Mouse (Mus musculus): ENCODE data around the gene Rps8. TPM values are rescaled to one million over a fixed set of nuclear protein-coding genes. Genes with fewer than 3 reads are reported as not detected.

The Rps8 gene
- polyA plus RNA-seq, 1 experiment from 2014 or later: 830 TPM

DNA sequence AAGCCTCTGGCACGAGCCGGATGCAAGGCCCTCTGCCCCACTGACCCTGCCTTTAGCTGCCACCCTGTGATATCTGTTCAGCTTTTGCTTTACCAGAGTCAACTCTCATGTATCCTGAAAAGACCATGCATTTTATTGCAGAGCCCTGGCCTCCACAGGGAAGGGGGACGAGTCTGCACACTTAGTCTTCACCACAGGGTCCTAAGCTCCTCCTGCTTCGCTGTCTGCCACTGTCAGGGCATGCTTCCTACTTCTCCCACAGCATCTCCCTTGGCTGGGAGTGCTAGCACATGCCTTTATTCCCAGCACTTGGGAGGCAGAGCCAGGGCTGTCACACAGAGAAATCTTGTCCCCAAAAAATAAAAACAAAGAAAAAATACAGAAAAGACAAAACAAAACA, 5.1 kb upstream of the Rps8 start:
- no peak overlapping the region for H3K27ac ChIP-seq (replicated peaks)
- H3K36me3 ChIP-seq: peaks cover 78% of the 10 kb centered on the region
- H3K27me3 ChIP-seq (ENCODE audit: low read depth, poor library complexity, severe bottlenecking): no peaks in the 10 kb centered on the region
- WGBS: 80% methylated on average over 4 of the region's 4 CpGs
- H3K4me1 ChIP-seq: no peaks in the 10 kb centered on the region
- H3K4me3 ChIP-seq: no peak overlapping the region
- DNase-seq (ENCODE audit: low spot score): no peak
- no peaks in the 10 kb centered on the region for H3K9me3 ChIP-seq (replicated peaks)

DNA sequence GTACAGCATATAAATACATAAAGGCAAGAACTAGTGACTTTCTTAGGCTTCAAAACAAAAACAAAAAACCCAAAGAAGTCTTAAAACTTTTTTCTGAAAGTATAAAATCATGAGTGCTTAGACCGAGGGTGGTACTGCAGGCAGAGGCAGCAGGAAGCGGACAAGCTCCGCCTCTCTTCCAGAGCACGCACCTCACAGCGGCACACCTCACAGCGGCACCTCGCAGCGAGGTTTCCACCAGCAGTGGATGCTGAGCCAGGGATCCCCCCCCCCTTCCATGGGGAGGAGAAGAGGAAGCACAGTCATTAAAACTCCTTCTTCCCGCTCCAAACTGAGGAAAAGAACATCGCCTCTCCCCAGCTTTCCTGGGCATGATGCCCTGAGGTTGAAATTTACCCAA, 3.6 kb upstream of the Rps8 start:
- H3K4me1 ChIP-seq: peaks cover 7% of the 10 kb centered on the region
- H3K36me3 ChIP-seq: peaks cover 70% of the 10 kb centered on the region
- H3K27me3 ChIP-seq (ENCODE audit: low read depth, poor library complexity, severe bottlenecking): no peaks in the 10 kb centered on the region
- DNase-seq (ENCODE audit: low spot score): no peak
- no peak overlapping the region for H3K27ac ChIP-seq (replicated peaks)
- no peaks in the 10 kb centered on the region for H3K9me3 ChIP-seq (replicated peaks)
- no peak overlapping the region for H3K4me3 ChIP-seq
- 88% methylated on average over 10 of the region's 10 CpGs for WGBS

DNA sequence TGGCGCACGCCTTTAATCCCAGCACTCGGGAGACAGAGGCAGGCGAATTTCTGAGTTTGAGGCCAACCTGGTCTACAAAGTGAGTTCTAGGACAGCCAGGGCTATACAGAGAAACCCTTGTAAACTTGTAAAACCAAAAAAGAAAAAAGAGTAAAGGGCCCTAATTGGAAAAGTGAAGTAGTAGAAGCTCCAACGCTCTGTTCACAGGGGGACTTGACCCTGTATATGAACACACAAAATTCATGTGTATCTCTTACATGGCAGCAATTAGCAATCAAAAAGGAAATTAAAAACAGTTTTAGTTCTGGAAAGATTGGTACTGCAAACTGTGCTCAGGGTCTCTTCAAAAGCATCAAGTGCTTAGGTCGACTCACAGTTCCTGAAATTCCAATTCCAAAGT, 329 bp upstream of the Rps8 start:
- no peaks in the 10 kb centered on the region for H3K27me3 ChIP-seq (ENCODE audit: low read depth, poor library complexity, severe bottlenecking)
- peaks cover 69% of the 10 kb centered on the region for H3K36me3 ChIP-seq
- no peaks in the 10 kb centered on the region for H3K9me3 ChIP-seq (replicated peaks)
- H3K27ac ChIP-seq (replicated peaks): peak overlapping the region; percentile 99
- peak overlapping the region; percentile 98 for H3K4me3 ChIP-seq
- no peak for DNase-seq (ENCODE audit: low spot score)
- H3K4me1 ChIP-seq: peaks cover 28% of the 10 kb centered on the region
- WGBS: 32% methylated on average over 6 of the region's 6 CpGs

DNA sequence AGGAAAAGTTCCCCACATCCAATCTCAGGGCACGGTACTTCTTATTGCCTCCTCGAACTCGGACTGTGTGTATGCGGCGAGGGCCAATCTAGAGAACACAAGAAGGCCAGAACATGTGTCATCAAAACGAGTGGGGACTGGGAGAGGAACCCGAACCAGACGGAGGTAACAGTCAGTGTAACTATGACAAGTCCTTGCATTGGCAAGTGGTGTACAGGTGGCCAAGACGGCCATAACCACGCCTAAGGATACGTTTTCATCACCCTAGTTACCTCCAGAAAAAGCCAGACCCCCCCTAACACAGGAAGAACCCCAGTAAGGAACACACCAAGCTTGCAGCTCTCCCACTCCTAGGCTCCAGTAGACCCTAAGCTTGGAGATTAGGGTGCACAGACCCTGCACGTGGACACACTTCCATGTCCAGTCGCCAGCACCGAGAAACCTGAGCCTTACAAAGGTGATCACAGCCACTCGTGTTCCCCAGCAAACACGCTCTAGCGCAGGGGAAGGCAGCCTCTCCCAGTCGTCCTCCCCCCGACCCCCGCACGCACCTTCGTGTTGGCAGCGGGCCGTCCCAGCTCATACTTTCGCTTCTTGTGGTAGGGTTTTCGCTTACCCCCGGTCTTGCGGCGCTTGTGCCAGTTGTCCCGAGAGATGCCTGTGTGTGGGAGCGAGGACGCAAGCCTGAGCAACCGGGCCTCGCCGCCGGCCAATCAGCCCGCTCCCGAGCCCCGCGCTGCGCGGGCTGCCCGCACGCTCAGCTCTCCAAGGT, 837 bp downstream of the Rps8 start:
- peaks cover 69% of the 10 kb centered on the region for H3K36me3 ChIP-seq
- H3K9me3 ChIP-seq (replicated peaks): no peaks in the 10 kb centered on the region
- peaks cover 28% of the 10 kb centered on the region for H3K4me1 ChIP-seq
- no peak for DNase-seq (ENCODE audit: low spot score)
- peak overlapping the region; percentile 98 for H3K4me3 ChIP-seq
- peak overlapping the region; percentile 99 for H3K27ac ChIP-seq (replicated peaks)
- H3K27me3 ChIP-seq (ENCODE audit: low read depth, poor library complexity, severe bottlenecking): no peaks in the 10 kb centered on the region
- WGBS: 3% methylated on average over 44 of the region's 44 CpGs

DNA sequence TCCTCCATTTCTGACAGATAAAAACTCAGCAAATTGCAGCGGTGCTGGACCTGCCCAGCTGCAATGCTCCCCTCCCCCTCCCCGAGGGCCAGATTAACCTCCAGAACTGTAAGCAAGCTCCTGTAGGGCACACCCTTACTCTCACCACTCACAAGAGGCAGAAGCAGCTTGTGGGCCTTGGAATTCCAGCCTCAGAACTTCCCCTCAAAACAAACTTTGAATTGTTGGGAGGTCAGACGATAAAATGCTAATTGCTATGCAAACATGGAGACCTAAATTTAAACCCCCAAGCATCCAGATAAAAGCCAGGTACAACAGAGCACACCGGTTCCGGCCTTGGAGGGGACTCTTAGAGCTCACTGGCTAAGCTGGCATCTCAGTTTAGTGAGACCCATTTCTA, 3.3 kb downstream of the Rps8 start:
- Histone ChIP-seq H3K9me3 (replicated peaks) (no peaks in the 10 kb centered on the region), H3K4me1 (peaks cover 28% of the 10 kb centered on the region), H3K36me3 (peaks cover 74% of the 10 kb centered on the region), H3K27me3 (ENCODE audit: low read depth, poor library complexity, severe bottlenecking) (no peaks in the 10 kb centered on the region), H3K4me3 (no peak overlapping the region; the same call in 1 of the 2 replicates), H3K27ac (replicated peaks) (no peak overlapping the region)
- WGBS: 87% methylated on average over 5 of the region's 5 CpGs
- no peak for DNase-seq (ENCODE audit: low spot score)

DNA sequence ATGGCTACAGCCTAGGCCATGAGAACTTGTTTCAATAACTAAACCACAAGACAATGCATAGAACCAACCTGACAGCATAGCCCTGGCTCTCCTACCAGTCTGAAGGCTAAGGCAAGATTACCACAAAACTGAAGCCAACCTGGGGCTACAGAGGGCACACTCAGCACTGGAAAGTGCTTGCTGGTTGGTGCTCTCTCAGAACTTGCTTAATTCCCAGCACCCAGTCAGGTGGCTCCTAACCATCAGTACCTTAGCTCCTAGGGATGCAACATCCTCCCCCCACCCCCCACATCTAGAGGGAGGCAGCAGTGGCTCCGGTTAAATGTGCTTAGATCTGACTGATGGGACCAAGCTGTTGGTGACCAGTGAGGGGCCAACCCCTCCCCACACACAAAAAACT, 4.6 kb downstream of the Rps8 start:
- Histone ChIP-seq H3K27ac (replicated peaks) (no peak overlapping the region), H3K4me3 (no peak overlapping the region), H3K36me3 (peaks cover 77% of the 10 kb centered on the region), H3K9me3 (replicated peaks) (no peaks in the 10 kb centered on the region), H3K27me3 (ENCODE audit: low read depth, poor library complexity, severe bottlenecking) (no peaks in the 10 kb centered on the region), H3K4me1 (peaks cover 28% of the 10 kb centered on the region)
- WGBS: 73% methylated on average over 1 of the region's 1 CpGs
- DNase-seq (ENCODE audit: low spot score): no peak

DNA sequence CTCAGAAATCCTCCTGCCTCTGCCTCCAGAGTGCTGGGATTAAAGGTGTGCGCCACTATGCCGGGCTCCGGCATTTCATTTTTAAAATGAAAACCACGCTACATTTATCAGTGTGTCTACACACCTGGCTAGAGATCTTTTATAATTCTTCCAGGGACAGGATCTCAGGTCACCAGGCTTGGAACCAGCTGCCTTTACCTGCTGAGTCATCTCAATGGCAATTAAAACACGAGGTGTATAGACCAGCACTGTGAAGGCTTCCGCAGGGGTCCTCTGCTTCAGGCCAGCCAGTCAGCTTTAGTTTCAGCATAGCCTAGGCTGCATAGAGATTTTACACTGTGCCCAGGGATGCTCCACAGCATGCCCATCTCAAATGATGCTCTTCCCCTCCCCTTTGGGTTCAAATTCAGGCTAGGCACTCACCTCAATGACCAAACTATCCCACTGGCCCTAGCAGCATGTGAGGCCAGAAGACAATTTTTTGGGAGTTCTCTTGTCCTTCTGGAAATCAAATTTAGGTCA, 5.8 kb downstream of the Rps8 start:
- Histone ChIP-seq H3K4me1 (peaks cover 28% of the 10 kb centered on the region), H3K27ac (replicated peaks) (no peak overlapping the region), H3K36me3 (peaks cover 75% of the 10 kb centered on the region), H3K9me3 (replicated peaks) (no peaks in the 10 kb centered on the region), H3K4me3 (no peak overlapping the region), H3K27me3 (ENCODE audit: low read depth, poor library complexity, severe bottlenecking) (no peaks in the 10 kb centered on the region)
- WGBS: 89% methylated on average over 6 of the region's 6 CpGs
- DNase-seq (ENCODE audit: low spot score): no peak

DNA sequence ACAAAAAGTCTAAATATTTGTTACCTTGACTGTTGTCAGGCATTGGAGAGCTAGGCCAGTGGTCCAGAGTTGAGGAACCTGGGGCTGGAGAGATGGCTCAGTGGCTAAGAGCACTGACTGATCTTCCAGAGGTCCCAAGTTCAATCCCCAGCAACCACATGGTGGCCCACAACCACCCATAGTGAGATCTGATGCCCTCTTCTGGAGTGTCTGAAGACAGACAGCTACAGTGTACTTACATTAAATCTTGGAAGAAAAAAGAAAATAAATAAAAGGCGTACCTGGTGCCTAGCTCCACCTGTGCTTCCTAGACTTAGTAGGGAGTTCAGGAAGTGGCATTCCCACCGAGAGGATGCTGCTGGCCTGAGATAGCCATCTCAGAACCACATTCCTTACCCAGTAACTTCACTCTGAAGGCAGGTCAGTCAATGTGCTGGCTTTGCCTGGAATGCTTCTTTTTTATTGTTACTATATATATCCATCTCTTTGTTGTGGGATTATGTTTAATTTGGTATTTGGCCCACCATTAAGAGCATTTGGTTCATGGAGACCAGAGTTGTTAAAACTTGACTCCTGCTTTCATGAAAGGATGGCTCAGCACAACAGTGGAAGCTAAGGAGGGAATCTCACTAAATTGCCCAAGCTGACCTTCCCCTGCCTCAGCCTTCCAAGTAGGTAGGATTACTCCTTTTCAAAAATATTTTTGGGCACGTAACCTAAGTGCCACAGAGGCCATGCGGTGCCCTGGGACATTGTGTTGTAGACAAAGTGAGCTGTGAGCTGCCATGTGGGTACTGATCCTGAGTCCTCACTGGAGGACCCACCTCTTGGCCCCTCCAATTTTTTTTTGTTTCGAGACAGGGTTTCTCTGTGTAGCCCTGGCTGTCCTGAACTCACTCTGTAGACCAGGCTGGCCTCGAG, 6.5 kb downstream of the Rps8 start:
- Histone ChIP-seq H3K4me3 (no peak overlapping the region), H3K4me1 (peaks cover 20% of the 10 kb centered on the region), H3K27me3 (ENCODE audit: low read depth, poor library complexity, severe bottlenecking) (no peaks in the 10 kb centered on the region), H3K36me3 (peaks cover 68% of the 10 kb centered on the region), H3K27ac (replicated peaks) (no peak overlapping the region), H3K9me3 (replicated peaks) (no peaks in the 10 kb centered on the region)
- DNase-seq (ENCODE audit: low spot score): no peak
- 73% methylated on average over 6 of the region's 6 CpGs for WGBS

DNA sequence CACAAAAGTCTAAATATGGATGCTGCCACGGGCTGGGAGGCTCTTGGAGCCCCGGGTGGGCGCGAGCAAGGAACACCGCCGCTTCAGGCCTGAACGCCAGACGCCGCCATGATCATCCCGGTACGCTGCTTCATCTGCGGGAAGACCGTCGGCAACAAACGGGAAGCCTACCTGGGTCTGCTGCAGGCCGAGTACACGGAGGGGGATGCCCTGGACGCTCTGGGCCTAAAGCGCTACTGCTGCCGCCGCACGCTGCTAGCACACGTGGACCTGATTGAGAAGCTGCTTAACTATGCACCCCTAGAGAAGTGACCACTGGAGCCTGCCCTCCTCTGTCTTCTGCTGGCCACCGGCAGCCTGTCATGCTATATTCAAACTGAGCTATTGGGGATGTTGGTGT, 7.2 kb downstream of the Rps8 start:
- no peak overlapping the region for H3K4me3 ChIP-seq
- H3K36me3 ChIP-seq: peaks cover 61% of the 10 kb centered on the region
- WGBS: 77% methylated on average over 24 of the region's 24 CpGs
- peaks cover 13% of the 10 kb centered on the region for H3K4me1 ChIP-seq
- no peak overlapping the region for H3K27ac ChIP-seq (replicated peaks)
- no peak for DNase-seq (ENCODE audit: low spot score)
- no peaks in the 10 kb centered on the region for H3K9me3 ChIP-seq (replicated peaks)
- H3K27me3 ChIP-seq (ENCODE audit: low read depth, poor library complexity, severe bottlenecking): 0 out of 2 replicates have a peak, but pooled peaks cover 3% of the 10 kb centered on the region

DNA sequence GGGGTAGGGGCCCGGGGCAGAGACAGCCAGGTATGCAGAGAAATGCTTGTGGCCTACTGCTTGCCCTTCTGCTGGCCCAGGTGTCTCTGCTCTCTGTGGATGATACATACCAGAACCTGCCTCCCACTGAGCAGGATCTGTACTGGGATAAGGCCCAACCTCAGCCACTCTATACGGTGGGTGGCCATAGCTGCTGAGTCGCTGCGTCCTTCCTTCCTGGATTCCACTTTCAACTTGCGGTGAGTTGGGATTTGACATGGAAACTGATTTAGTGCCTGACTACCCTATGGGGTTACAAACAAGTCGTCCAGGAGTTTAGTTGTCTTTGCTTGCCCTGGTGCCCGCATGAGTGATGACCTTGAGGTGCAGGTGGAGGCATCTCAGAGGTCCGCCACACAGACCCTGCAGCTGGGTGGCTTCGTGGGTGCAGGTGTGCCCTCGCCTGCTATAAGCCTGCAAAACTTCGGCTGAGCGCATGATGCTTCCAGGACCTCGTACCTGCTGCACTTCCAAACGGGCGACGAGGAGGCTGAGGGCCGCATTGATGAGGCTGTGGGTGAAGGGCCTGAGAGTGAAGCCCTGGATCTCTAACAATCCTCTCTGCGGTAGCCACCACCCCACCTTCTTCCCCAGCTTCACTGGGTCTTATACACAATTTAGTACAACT, 7.9 kb downstream of the Rps8 start:
- peaks cover 7% of the 10 kb centered on the region for H3K4me1 ChIP-seq
- H3K27ac ChIP-seq (replicated peaks): no peak overlapping the region
- peaks cover 54% of the 10 kb centered on the region for H3K36me3 ChIP-seq
- DNase-seq (ENCODE audit: low spot score): no peak
- WGBS: 90% methylated on average over 18 of the region's 18 CpGs
- no peak overlapping the region for H3K4me3 ChIP-seq
- H3K9me3 ChIP-seq (replicated peaks): no peaks in the 10 kb centered on the region
- H3K27me3 ChIP-seq (ENCODE audit: low read depth, poor library complexity, severe bottlenecking): 0 out of 2 replicates have a peak, but pooled peaks cover 5% of the 10 kb centered on the region

DNA sequence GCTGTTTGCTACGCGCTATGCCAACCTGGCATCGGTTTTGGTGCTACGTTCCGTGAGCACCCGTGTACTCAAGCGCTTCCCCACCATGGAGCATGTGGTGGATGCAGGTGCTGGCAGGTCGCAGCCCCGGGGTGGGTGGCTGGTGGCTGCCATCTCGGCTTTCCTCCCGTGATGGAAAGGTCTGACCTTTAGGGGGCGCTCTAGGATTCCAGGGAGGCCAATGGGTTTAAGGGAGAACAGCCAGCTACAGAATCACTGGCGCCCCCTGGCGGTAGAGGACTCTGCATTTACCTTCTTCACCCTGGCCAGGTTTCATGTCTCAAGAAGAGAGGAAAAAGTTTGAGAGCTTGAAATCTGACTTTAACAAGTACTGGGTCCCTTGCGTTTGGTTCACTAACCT, 9.9 kb downstream of the Rps8 start:
- Histone ChIP-seq H3K9me3 (replicated peaks) (no peaks in the 10 kb centered on the region), H3K4me1 (0 out of 2 replicates have a peak, but pooled peaks cover 3% of the 10 kb centered on the region), H3K4me3 (no peak overlapping the region), H3K27ac (replicated peaks) (no peak overlapping the region), H3K27me3 (ENCODE audit: low read depth, poor library complexity, severe bottlenecking) (0 out of 2 replicates have a peak, but pooled peaks cover 5% of the 10 kb centered on the region), H3K36me3 (peaks cover 35% of the 10 kb centered on the region)
- 30% methylated on average over 15 of the region's 15 CpGs for WGBS
- DNase-seq (ENCODE audit: low spot score): peak; percentile 84

DNA sequence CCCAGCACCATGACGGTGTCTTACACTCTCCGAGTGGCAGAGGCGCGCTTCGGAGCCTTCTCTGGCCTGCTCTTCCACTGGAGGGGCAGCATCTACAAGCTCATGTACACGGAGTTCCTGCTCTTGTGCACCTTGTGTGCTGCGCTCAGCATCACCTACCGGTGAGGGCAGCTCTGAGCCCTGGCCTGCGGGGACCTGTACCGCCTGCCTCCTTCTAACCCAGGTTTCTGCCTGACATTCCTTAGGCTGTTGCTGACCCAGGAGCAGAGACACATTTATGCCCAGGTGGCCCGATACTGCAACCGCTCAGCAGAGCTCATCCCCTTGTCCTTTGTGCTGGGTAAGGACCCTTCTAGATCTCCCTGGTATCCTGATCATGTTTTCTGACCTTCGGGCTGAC, 10.8 kb downstream of the Rps8 start:
- 0 out of 2 replicates have a peak, but pooled peaks cover 5% of the 10 kb centered on the region for H3K27me3 ChIP-seq (ENCODE audit: low read depth, poor library complexity, severe bottlenecking)
- no peak overlapping the region for H3K4me3 ChIP-seq
- no peak overlapping the region for H3K27ac ChIP-seq (replicated peaks)
- 92% methylated on average over 13 of the region's 13 CpGs for WGBS
- H3K4me1 ChIP-seq: 0 out of 2 replicates have a peak, but pooled peaks cover 5% of the 10 kb centered on the region
- H3K9me3 ChIP-seq (replicated peaks): no peaks in the 10 kb centered on the region
- H3K36me3 ChIP-seq: peaks cover 26% of the 10 kb centered on the region
- DNase-seq (ENCODE audit: low spot score): no peak

Data from midbrain, embryonic 10.5 days (tissue).